Mouse (Mus musculus) lung, embryonic 15.5 days (tissue): ENCODE measurements around the gene B630019K06Rik. TPM values are rescaled to one million over a fixed set of nuclear protein-coding genes. Genes with fewer than 3 reads are reported as not detected.

Source experiments
- ATAC-seq: fragments of 200-750 bp; cut with Nextera tagmentation; 2 replicates; pipeline ENCODE4 v1.8.0; 2017; ENCODE audit warnings: moderate number of reproducible peaks, borderline replicate concordance; ENCODE audit not compliant: low FRiP score, low TSS enrichment; ENCODE audit errors: extremely low read depth
- H3K27ac ChIP-seq: fragments of 300-500 bp; sonication (generic); 2 replicates; pipeline ENCODE4 v1.5.1; 2015; ENCODE audit warnings: moderate library complexity, mild to moderate bottlenecking, inconsistent platforms
- H3K27me3 ChIP-seq: fragments of 300-500 bp; sonication (generic); 2 replicates; pipeline ENCODE4 v1.6.1; 2015; ENCODE audit warnings: inconsistent platforms
- H3K36me3 ChIP-seq: fragments of 300-500 bp; sonication (generic); 2 replicates; pipeline ENCODE4 v1.6.1; 2015; ENCODE audit warnings: inconsistent platforms
- H3K4me1 ChIP-seq: fragments of 300-500 bp; sonication (generic); 2 replicates; pipeline ENCODE4 v1.6.1; 2015; ENCODE audit warnings: inconsistent platforms
- H3K4me2 ChIP-seq: fragments of 300-500 bp; sonication (generic); 2 replicates; pipeline ENCODE4 v1.6.1; 2015; ENCODE audit warnings: inconsistent platforms, mild to moderate bottlenecking, moderate library complexity
- H3K4me3 ChIP-seq: fragments of 300-500 bp; sonication (generic); 2 replicates; pipeline ENCODE4 v1.5.1; 2015; ENCODE audit warnings: mild to moderate bottlenecking, inconsistent platforms
- H3K9ac ChIP-seq: fragments of 300-500 bp; sonication (generic); 2 replicates; pipeline ENCODE4 v1.6.1; 2015; ENCODE audit warnings: inconsistent platforms
- H3K9me3 ChIP-seq: fragments of 300-500 bp; sonication (generic); 2 replicates; pipeline ENCODE4 v1.6.1; 2016; ENCODE audit warnings: inconsistent platforms
- WGBS: fragments of 180-500 bp; shearing (Covaris S2); methylation state at CpG from one replicate; pipeline ENCODE4 v1.1.7; 2015; 5-methylcytosine and 5-hydroxymethylcytosine counted together
- polyA plus RNA-seq: library from polyadenylated mRNA; unstranded; fragments of >200 nt; fragmentation: Nextera tagmentation; extraction: Ambion mirVana; gene quantifications from 2 replicates; pipeline ENCODE4 v1.2.1, GENCODE M21; 2015

The B630019K06Rik gene
- polyA plus RNA-seq, 1 experiment from 2014 or later: 5.3 TPM

DNA sequence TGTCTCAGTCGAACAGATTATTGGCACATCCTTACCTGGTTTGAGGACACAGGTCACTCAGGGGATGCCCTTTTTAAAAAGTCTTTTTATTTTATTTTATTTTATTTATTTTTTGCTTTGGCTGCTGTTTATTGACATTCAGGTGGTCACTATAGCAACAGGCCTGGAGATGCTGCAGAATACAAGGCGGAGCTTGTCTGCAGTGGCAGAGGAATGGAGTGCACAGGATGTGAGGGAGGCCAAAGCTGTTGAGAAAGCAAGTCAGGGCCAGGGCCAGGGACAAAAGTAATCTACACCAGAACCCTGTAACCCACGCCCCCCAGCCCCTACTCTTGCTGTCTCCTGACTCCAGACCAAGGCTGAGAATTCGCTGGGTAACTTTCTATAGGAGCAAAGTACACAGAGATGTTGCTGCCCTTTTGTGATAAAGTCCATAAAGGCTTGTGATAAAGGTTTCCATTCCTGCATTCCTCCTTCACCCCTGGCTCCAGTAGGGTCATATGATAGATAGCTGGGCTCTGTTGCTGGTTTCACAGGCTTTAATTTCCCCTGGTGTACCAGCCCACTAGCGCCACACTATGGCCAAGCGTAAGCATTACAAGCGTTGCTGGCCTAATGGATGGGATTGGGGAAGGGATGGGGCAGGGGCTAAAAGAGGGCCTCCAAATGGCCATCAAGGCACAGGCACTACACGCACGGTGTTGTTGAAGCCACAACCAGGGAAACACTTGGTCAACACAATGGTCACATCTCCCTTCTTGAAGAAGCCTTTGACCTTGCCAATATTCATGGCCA lies 29.8 kb downstream of the B630019K06Rik start:
- no peaks in the 10 kb centered on the region for H3K36me3 ChIP-seq
- no peak for ATAC-seq
- no peak overlapping the region for H3K4me2 ChIP-seq
- no peaks in the 10 kb centered on the region for H3K4me1 ChIP-seq
- H3K27me3 ChIP-seq: no peaks in the 10 kb centered on the region
- WGBS: 55% methylated on average over 9 of the region's 9 CpGs
- no peak overlapping the region for H3K27ac ChIP-seq
- H3K4me3 ChIP-seq: no peak overlapping the region
- no peak overlapping the region for H3K9ac ChIP-seq
- no peaks in the 10 kb centered on the region for H3K9me3 ChIP-seq

DNA sequence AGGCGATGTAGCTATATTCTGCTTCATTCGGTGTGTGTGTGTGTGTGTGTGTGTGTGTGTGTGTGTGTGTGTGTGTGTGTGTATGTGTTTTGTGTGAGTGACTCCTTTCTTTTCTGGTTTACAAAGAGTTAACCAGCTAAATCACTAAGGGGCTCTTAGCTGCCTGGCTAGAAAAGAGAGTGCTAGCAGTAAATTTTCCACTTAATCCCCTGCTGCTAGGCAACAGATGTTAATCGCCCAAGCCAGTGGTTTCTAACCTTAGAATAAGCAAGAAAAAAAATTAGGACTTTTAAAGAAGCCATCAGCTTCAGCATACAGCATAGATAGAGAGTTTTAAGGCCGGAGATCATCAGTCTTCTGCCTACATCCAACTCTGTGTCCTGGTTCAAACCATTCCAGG lies 35.1 kb downstream of the B630019K06Rik start:
- WGBS: 38% methylated on average over 4 of the region's 4 CpGs
- no peak overlapping the region for H3K9ac ChIP-seq
- H3K4me2 ChIP-seq: no peak overlapping the region

DNA sequence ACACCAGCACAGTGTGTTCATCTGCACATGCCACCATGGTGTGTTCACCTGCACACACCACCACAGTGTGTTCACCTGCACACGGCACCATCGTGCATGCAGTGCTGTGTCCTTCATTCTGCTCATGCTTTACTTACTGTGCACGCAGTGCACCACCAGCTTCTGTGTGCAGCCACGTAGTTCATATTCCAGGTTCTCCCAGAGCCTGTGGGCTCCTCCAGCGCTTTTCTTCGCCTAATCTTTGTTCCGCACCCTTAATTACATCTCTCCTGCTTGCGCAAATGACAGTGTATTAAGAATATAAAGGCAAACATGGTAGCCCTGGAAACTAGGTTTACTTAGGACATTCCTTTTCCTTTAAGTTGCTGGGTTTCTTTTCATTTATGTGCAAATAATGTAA lies 51.9 kb downstream of the B630019K06Rik start:
- WGBS: 66% methylated on average over 8 of the region's 8 CpGs
- Histone ChIP-seq H3K4me3 (no peak overlapping the region), H3K36me3 (no peaks in the 10 kb centered on the region), H3K4me1 (no peaks in the 10 kb centered on the region), H3K9me3 (no peaks in the 10 kb centered on the region), H3K27ac (peak overlapping the region; percentile 55; the same call in 1 of the 2 replicates), H3K4me2 (no peak overlapping the region), H3K27me3 (no peaks in the 10 kb centered on the region), H3K9ac (no peak overlapping the region)
- no peak; the same call in 1 of the 2 replicates for ATAC-seq

More for the DNA sequence above, 35.1 kb downstream of the B630019K06Rik start:
- no peak for ATAC-seq
- Histone ChIP-seq H3K9me3 (no peaks in the 10 kb centered on the region), H3K36me3 (no peaks in the 10 kb centered on the region), H3K27ac (no peak overlapping the region), H3K4me3 (no peak overlapping the region), H3K27me3 (no peaks in the 10 kb centered on the region), H3K4me1 (no peaks in the 10 kb centered on the region)

Other genes with a start within 250 kb of the B630019K06Rik start
- not detected in 2 replicates for gene Ssxb8, start 201.5 kb upstream of the B630019K06Rik start, polyA plus RNA-seq
- not detected in 2 replicates for gene Ssx9, start 143.9 kb upstream of the B630019K06Rik start, polyA plus RNA-seq
- not detected in 2 replicates for gene Ssxb5, start 88.7 kb upstream of the B630019K06Rik start, polyA plus RNA-seq
- gene Gm6592, start 48.4 kb upstream of the B630019K06Rik start, polyA plus RNA-seq: not detected in 2 replicates
- not detected in 2 replicates for gene Gm5751, start 18.1 kb upstream of the B630019K06Rik start, polyA plus RNA-seq
- not detected in 2 replicates for gene Fthl17b, start 70.6 kb downstream of the B630019K06Rik start, polyA plus RNA-seq
- gene Fthl17c, start 84.2 kb downstream of the B630019K06Rik start, polyA plus RNA-seq: not detected in 2 replicates
- not detected in 2 replicates for gene Fthl17d, start 94.4 kb downstream of the B630019K06Rik start, polyA plus RNA-seq
- gene Fthl17e, start 141.1 kb downstream of the B630019K06Rik start, polyA plus RNA-seq: not detected in 2 replicates
- gene Fthl17f, start 170.6 kb downstream of the B630019K06Rik start, polyA plus RNA-seq: not detected in 2 replicates
- gene 4930402K13Rik, start 212.2 kb downstream of the B630019K06Rik start, polyA plus RNA-seq: not detected in 2 replicates